Mouse (Mus musculus) T-helper 1 cell (primary cell): ENCODE results near the gene Pdzd7.
"Not testable (repeated sequence)": the region's sequence is repeated elsewhere in the genome, so short reads cannot be mapped to it uniquely, and the experiment has no call there.

ENCODE experiments used
- in situ Hi-C: fragments of 300-600 bp; cut with MboI, MseI; formaldehyde crosslinking; loops from one replicate; pipeline ENCODE4 v1.15.1; 2025; ENCODE audit warnings: high pct_unique_total_duplicates

The Pdzd7 gene

DNA sequence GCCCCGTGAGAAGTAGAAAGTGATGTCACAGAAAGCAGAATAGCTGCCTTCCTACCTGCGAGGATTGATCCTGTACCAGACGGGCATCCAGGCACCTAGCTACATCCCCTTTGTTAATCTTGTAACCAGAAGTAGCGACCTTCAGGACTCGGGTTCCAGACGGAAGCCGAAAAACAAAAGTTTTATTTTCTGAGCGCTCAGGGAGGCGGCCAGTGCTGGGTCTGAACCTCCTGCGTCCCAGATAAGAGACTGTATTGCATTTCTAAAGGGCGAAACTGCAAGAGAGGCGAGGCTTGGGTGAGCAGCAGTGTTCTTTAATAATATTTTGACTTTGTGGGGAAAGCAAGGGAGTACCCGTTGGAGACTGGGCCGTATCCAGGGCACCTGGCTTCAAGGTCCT, 13.3 kb upstream of the Pdzd7 start:
- in situ Hi-C loops = no loop called here

DNA sequence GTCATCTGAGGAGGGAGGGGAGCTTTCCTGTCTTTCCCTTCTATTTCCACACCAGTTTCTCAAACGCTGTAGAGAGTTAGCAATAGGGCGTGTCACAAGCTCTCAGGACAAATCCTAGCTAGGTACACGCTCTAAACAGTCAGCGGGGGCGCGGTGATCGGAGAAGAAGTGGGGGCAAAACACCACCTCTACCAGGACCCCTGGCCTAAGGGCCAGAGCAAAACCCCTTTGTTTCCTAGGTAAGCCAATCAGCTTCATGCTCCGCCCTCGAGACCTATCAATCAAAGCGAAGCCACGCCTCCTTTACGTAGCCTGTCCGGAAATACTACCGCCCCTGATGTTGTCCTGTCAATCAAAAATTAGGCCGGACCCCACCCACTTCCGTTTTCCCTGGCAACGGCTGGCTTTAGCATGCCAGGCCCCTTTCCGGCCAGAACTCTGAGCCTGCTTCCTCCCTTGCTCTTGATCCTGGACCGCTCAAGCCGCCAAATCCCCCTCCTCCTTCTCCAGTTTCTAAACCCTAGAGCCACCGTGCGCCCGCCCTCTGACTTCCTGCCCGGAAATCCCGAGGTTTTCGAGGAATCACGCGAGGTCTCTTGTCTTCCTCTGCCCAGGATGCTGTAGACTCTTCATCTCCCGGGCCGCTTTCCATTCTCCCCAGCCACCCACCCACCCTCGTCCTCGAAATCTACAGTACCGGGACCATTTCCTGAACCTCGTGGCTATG, 12.8 kb upstream of the Pdzd7 start:
- in situ Hi-C loops = no loop called here

DNA sequence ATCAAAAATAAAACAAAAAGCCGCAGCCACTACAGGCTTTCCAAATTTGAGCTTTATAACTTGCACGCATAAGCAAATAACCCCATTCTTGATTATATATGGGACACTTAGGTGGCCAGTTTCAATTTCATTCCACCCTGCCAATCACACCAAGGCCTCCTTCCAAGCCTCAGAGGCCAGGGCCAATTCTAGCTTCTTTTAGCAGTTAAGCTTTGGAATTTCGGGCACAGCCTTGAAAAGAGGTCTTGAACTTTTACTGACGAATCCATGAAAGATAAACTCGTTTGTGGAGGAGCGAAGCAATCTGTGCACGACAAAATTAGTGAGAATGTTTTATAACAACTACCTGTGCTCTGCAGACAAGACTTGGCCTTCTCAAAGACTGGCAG, 12.2 kb upstream of the Pdzd7 start:
- in situ Hi-C loops = no loop called here

DNA sequence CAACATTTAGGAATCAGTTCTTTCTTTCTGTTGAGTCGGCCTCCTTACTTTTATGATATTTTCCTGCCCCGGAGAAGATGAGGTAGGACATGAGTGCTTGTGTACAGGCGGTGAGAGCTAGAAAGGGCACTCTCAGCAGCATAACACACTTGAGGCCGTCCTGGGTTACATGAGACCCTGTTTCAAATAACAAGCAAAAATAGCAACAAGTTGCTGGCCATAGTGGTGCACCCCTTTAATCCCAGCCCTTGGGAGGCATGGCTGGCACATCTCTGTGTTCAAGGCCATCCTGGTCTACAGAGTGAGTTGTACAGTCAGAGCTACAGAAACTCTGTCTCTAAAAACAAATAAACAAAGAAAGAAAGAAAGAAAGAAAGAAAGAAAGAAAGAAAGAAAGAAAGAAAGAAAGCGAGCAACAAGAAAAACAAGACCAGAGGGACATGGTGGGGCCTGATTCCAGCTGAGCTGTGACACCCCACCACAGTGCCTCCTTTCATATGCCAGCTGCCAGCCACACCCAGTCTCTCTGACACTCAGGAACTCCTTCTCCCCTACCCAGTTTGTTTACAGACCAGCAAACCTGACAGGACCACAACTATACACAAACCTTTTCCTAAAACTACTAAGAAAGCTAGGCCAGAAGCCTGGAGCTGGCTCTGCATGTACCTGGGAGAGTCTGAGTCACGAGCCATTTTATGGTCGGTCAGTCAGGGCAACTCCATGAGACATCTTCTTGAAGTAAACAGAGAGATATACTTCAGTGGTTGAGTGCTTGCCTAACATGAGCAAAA, 11.6 kb upstream of the Pdzd7 start:
- in situ Hi-C loops = no loop called here

DNA sequence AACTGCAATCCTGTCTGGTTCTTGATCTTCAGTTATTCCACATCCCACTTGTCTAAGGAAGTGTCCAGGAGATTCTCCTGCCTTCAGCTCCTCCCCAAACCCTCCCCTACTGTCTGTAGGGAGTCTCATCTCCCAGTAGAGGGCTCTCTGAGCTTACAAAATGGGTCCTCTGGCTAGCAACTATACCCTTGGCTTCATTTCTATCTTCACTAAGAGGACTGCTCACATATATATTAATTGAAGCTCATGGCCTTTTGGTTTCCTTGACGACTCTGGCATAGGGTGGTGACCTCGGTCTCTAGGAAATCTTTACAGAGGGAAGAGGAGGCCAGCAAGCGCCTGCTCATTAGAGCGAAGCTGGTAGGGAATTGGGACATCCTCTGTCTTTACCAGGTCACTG, 10.8 kb upstream of the Pdzd7 start:
- in situ Hi-C loops = no loop called here

DNA sequence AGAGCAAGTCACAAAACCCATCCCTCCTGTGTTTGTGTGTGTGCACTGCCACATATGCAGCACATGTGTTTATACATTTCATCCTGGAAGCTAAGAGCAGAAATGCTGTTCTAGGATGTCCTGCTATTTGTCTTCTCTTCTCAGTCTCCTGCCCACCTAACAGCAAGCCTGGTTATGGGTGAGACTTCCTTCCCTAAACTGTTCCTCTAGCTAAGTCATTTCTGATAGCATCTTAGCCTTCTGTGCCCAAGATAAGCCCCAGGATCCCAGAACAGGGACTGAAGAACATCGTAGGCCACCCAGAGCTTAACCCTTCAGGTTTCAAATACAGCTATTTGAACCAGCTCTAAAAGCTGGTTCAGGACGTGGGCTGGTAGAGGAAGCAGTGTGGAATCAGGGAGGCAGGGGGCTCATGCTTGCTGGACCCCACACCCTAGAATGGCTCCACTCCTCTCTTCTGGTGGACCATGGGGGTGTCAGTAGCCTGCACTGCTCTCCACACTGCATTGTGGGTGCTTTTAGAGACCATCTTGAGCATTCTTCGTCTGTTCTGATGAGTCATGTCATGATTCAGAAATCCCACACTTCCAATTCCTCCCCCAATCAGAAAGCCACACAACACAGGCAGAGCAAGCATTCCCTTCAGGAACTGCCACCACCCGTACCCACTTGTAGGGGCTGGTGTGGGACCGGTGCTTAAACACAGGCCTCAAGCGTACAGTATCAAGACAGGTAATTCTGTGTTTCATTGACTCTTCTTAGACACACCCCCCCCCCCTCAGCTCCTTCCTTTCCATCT, 9.6 kb upstream of the Pdzd7 start:
- in situ Hi-C loops = no loop called here

DNA sequence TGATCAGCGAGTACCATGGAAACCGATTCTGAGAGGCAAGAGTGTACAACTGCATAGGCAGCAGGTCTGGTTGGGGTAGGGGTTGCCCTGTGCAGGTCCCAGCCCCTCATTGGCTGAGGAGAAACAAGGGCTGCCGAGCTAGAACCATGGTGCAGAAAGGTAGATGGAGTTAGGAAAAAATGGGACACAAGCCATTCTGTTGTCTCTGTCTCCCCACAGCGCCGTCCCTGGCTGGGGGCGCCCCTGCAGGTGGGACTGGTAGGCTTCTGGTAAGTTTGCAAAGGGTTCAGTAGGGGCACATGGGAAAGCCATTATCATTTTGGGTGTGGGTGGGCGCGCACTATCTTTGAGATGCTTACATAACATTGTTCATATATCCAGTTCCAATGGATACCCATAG, 7.9 kb upstream of the Pdzd7 start:
- in situ Hi-C loops = no loop called here

DNA sequence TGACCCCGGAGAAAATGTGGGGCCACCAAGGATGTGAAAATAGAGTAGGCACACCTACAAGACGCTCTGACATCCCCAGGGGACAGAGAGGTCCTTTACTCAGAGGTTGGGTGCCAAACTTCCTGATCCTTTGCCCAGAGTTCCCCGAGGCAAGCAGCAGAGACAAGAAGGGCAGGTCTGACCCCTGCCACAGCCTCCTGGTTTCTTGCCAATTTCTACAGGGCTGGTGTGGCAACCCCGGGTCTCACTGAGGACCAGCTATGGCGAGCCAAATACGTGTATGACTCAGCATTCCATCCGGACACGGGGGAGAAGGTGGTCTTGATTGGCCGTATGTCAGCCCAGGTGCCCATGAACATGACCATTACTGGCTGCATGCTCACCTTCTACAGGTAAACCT, 4.0 kb upstream of the Pdzd7 start:
- in situ Hi-C loops = loop anchor here (5.0 kb wide), 1 partner anchor 42 kb away; the partner anchor contains the start of genes Mrpl43 and Twnk

DNA sequence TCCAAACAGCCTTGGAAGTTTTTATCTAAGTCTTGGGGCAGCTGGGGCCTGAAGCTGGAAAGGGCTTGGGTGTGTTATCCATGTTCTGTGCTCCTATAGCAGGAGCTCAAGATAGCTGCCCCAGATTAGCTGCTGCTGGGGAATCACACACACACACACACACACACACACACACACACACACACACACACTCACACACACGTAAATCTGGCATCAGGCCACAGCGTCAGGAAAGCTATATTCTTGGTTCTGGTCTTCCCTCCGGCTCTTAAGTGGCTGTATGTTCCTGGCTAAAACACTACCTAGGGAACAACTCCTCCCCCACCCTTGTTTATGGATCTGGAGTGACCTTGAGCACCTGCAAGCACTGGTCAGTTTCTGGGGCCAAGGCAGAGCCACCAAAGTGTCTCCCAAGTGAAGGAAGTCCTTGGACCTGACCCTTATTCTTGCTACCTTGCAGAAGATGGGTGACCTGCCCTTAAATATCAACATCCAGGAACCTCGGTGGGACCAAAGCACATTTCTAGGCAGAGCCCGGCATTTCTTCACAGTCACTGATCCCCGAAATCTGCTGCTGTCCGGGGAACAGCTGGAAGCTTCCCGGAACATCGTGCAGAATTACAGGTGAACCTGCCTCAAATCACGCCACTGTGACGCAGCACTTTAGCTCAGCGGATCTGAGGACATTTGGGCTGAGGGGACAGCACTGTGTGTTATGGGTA, 3.3 kb upstream of the Pdzd7 start:
- in situ Hi-C loops = loop anchor here (5.0 kb wide), 1 partner anchor 42 kb away; the partner anchor contains the start of genes Mrpl43 and Twnk

DNA sequence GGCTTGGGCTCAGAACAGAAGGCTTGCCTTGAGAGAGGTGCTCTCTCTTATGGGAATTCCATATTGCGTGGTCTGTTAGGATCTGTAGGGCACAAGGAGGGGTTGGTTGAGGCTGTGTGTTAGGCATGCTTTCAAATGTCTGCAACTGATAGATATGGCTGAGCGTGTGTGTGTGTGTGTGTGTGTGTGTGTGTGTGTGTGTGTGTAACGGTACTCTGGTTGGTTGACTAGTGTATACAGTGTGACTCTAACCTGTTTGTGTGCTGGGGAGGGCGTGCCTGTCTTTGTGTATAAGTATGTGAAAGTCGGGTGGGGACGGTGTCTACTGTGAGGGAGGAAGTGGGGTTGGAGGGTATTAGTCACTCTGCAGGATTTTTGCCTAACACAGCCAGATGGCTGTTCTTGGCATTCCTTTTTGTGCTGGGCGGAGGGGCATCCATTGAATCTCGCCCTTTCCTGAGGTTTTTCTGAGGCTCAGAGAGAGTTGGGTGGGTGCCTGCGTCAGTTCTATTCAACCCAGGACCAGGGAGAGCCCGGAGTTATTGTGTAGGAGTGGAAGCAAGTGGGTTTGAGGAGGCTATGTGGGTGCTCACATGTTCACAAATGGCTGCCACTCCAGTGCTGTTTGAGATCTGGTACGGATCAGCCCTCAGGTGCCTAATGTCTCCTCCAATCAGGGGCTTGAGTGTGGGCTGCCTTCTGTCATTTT, 2.6 kb upstream of the Pdzd7 start:
- in situ Hi-C loops = loop anchor here (5.0 kb wide), 1 partner anchor 41 kb away; the partner anchor contains the start of genes Mrpl43 and Twnk

DNA sequence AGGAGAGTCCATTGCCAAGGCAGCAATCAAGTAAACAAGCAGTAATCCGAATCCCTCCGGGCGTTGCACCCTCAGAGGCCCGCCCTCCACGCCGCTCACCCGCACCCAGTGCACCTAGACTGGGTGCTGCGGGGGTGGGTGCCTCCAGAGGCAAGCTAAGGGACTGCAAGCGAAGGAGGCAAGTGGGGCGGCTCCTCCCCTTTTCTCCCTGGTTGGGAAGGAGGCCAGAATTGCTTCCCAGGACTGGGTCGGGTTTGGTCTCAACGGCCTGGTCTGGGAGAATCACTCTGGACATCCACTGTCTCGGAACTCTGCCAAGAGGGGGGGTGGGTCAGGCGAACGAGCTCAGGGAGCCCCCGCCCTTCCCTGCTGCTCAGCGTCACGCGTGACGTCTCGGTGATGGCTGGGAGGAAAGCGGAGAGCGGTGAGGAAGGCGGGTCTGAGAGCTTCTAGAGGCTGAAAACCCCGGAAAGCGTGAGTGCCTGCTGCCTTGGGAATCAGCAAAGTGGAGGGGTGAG, 2.0 kb upstream of the Pdzd7 start, which contains the start of gene Sfxn3:
Gene Sfxn3, plus strand, starts transcription at position 87 of the 518 bp plus-strand sequence.
- in situ Hi-C loops = loop anchor here (5.0 kb wide), 1 partner anchor 40 kb away; the partner anchor contains the start of genes Mrpl43 and Twnk

DNA sequence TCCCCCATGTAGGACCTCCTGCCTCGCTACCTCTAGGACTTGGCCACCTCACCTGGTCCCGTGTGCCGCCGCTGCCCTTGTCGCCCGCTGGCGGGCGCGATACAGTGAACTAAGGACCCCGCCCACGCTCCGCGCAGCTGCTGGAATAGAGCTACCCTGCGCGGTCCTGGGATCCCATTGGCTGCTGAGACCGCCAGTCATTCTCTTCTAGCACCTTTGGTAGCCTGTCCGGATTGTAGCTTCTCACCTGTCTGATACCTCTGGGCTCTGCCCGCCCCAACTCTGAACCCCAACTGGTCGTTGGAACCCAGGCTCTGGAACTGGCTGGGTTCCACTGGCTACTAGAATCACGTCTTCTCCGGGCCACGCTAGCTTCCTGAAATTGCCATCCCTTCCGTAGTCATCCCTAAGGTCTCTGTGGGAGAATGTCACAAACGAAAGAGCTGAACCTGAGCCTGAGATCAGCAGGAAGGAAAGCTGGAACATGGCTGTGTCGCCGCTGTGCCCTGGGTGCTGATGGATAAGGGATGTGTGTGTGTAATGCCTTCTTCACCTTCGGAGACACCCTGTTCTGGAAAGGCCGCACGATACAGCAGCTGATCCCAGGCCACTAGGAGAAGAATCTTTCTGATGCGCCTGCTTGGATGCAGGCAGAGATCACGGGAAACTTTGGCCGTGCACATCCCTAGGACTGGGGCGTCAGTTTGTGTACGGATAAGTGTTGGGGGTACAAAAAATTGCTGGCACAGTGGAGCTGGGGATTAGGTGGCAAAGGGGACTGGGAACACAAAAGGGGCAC, 1.2 kb upstream of the Pdzd7 start:
- in situ Hi-C loops = loop anchor here (5.0 kb wide), 1 partner anchor 39 kb away; the partner anchor contains the start of genes Mrpl43 and Twnk

DNA sequence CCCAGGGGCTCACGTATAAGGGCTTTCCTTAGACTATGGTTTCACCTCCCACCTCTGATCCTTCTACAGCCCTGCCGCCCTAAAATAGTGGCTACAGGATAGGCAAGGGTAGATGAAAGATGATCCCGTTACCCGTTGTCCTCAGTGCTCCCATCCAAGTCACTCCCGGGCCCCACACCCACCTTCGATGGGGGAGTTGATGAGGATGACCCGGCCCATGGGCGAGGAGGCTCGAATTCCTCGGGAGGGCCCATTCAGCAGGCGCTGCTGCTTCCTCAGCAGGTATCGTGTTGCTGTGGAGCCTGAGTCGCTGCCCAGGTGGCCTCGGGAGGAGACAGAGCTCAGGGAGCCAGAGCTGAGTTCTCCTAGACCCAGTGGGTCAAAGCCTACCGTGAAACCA, 281 bp downstream of the Pdzd7 start:
- in situ Hi-C loops = loop anchor here (5.0 kb wide), 1 partner anchor 38 kb away; the partner anchor contains the start of genes Mrpl43 and Twnk

DNA sequence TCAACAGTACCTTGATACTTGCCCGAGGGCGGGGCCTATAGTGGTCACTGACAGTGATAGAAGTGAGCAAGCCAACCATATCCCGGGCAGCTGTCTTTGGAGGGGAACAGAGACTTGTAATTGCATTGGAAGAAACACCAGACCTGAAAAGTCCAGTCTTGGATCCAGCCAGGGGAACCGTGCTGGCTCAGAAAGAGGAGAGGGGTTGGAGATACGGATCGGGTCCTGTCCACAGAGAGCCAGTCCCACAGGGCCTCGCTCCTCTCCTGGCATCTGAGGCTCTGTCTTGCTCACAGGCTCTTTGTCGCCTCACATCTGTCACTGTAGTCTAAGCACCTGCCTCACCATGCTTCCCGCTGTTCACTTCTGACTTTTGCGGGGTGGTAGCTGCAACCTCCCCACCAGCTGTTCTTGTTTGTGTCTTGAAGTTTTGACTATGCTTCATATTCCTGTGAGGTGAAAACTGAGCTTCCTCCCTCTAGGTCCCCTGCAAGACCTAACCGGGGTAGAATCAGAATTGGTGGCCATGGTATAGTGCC, 1.1 kb downstream of the Pdzd7 start:
- in situ Hi-C loops = no loop called here

DNA sequence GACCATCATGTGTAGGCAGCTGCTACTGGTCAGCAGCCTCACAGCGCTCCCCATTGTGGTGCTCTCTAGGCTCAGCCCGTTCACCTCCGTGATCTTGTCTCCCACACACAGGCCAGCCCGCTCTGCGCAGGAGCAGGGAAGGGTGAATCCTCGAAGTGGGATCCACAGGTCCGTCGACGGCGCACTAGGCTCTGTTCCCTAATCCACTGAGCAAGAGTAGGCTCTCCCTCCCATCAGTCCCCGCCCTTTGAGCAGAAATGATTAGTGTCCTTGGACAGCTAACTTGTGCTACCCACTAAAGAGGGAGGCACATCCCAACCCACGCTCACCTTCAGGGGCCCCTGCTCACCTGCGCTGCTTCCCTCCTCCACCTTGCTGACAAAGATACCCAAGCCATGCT, 5.3 kb downstream of the Pdzd7 start:
- in situ Hi-C loops = no loop called here

DNA sequence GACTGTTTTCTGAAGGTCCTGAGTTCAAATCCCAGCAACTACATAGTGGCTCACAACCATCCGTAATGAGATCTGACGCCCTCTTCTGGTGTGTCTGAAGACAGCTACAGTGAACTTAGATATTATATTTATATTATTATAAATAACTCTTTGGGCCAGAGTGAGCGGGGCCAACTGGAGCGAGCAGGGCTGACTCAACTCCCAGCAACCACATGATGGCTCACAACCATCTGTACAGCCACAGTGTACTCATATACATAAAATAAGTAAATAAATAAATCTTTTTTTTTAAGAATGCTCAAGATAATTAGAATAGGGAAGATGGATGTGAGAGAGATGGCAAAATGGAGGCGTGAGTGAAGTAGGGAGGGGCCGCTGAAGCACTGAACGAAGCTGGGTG, 7.3 kb downstream of the Pdzd7 start:
- in situ Hi-C loops = not testable (repeated sequence)

DNA sequence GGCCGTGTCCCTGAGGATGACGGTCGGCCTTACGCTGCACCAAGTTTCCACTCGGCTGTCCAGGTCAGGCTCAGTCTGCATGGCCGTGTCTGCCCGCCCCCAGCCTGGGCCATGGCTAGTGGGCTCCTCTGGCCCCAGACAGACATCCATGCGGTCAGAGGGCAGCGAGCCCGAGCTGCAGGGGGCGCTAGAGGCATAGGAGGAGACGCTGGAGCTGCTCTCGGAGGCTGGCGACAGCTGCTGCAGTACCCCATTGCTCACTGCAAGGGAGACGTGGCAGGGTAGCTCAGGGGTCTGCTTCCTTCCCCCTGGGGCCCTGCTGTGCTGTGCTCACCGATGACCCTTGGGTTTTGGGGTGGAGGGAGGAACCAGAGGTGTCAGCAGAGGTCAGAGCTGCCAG, 8.7 kb downstream of the Pdzd7 start:
- in situ Hi-C loops = no loop called here

DNA sequence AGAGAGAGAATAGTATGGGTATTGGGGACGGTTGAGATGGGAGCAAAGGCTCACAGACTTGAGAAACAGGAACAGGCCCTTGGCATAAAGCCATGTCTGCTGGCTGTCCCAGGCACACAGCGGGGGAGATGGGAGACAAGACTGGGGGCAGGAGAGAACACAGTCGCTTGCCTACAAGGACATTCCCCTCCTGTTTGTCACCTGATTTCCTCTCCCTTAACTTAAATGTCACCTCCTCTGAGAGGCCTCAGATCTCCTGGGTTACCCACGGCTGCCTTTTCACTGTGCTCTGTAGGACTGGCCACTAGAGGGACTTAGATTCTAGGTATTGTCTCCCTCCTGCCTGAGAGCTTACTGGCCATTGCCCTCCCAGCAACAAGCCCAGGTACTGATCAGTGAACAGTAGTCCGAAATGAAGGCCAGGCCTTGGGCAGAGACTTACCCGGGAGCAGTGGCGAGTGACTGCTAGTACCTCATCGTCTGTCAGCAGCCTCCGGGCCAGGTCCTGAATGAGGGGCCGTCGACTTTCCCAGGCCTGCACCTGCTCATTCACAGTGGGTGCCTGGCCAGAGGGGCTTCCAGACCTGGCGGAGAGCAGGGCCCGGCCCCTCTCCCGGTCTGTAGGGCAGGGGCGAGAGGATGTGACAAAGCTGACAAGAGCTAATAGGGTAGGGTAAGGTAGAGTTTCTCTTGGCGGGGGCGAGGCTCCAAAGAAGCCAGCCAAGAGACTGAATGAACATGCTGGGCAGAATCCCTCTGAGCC, 12.8 kb downstream of the Pdzd7 start:
- in situ Hi-C loops = no loop called here
